Mouse (Mus musculus): Measurements from ENCODE around the gene Adamts20.

- TF ChIP-seq GATA1 (IDR thresholded peaks at IDR 0.05; ENCODE audit: low read length), result no peak
- no peak for TF ChIP-seq TAL1 (IDR thresholded peaks at IDR 0.05; ENCODE audit: low read length)
Measured at GRCm38 (mm10) chr15:94480248-94480647, 15.0 kb upstream of the Adamts20 start.
